Mouse (Mus musculus) lung, postnatal 14 days (tissue): Measurements from ENCODE around the gene Tead4.
"Not testable (repeated sequence)": the region's sequence is repeated elsewhere in the genome, so short reads cannot be mapped to it uniquely, and the experiment has no call there.

Experiments
- DNase-seq: peaks from one replicate; pipeline ENCODE4 v3.0.0; 2021

The Tead4 gene

GRCm38 (mm10) chr6:128300134-128301001 is at the start of gene Tead4:
Gene Tead4, minus strand, starts transcription at chr6:128300823.
- peak; percentile 87 for DNase-seq

- DNase-seq = no peak
These were observed 49.1 kb upstream of the Tead4 start for GRCm38 (mm10) chr6:128349711-128350110.

GRCm38 (mm10) chr6:128346782-128347181 is 46.2 kb upstream of the Tead4 start:
- DNase-seq = no peak

- no peak for DNase-seq
These were observed 45.0 kb upstream of the Tead4 start for GRCm38 (mm10) chr6:128345623-128346022.

GRCm38 (mm10) chr6:128341956-128342723 is 41.5 kb upstream of the Tead4 start:
- DNase-seq = no peak

- DNase-seq = no peak
These were observed 38.3 kb upstream of the Tead4 start for GRCm38 (mm10) chr6:128338876-128339275.

GRCm38 (mm10) chr6:128337467-128337866 is 36.8 kb upstream of the Tead4 start:
- DNase-seq = no peak

- DNase-seq = peak; percentile 86
These were observed 33.9 kb upstream of the Tead4 start for GRCm38 (mm10) chr6:128334397-128335124.

- peak; percentile 74 for DNase-seq
These were observed 17.7 kb upstream of the Tead4 start for GRCm38 (mm10) chr6:128318317-128318716.

- no peak for DNase-seq
These were observed 15.0 kb upstream of the Tead4 start for GRCm38 (mm10) chr6:128315597-128315996.

- no peak for DNase-seq
These were observed 14.2 kb upstream of the Tead4 start for GRCm38 (mm10) chr6:128314796-128315195.

GRCm38 (mm10) chr6:128308311-128308710 is 7.7 kb upstream of the Tead4 start:
- DNase-seq = peak; percentile 79

- DNase-seq = no peak
These were observed 4.2 kb upstream of the Tead4 start for GRCm38 (mm10) chr6:128304801-128305200.

GRCm38 (mm10) chr6:128302640-128303039 is 2.0 kb upstream of the Tead4 start:
- not testable (repeated sequence) for DNase-seq

GRCm38 (mm10) chr6:128301891-128302290 is 1.3 kb upstream of the Tead4 start:
- no peak for DNase-seq

- no peak for DNase-seq
These were observed 835 bp upstream of the Tead4 start for GRCm38 (mm10) chr6:128301458-128301857.

- no peak for DNase-seq
These were observed 1.1 kb downstream of the Tead4 start for GRCm38 (mm10) chr6:128299292-128300133.

- DNase-seq = no peak
These were observed 2.4 kb downstream of the Tead4 start for GRCm38 (mm10) chr6:128298246-128298645.

GRCm38 (mm10) chr6:128296750-128297393 is 3.8 kb downstream of the Tead4 start:
- DNase-seq = no peak

GRCm38 (mm10) chr6:128295876-128296749 is 4.5 kb downstream of the Tead4 start:
- peak; percentile 76 for DNase-seq

GRCm38 (mm10) chr6:128291284-128291683 is 9.3 kb downstream of the Tead4 start:
- DNase-seq = no peak
